Mouse (Mus musculus): ENCODE data around the gene L3mbtl3. TPM values are rescaled to one million over a fixed set of nuclear protein-coding genes. Genes with fewer than 3 reads are reported as not detected.

The L3mbtl3 gene
- total RNA-seq (2021) = 10 to 100 TPM; 29.0 to 31.9 TPM
- long read RNA-seq, experiment 1, full-length matches to known transcripts = 4 of 18 reads
- long read RNA-seq, experiment 1, partial matches to known transcripts = 3 of 18 reads
- long read RNA-seq, experiment 1, other reads (novel, unspliced or antisense) = 11 of 18 reads
- long read RNA-seq, experiment 2, full-length matches to known transcripts = 1 of 16 reads
- long read RNA-seq, experiment 2, partial matches to known transcripts = 5 of 16 reads
- long read RNA-seq, experiment 2, other reads (novel, unspliced or antisense) = 10 of 16 reads

DNA sequence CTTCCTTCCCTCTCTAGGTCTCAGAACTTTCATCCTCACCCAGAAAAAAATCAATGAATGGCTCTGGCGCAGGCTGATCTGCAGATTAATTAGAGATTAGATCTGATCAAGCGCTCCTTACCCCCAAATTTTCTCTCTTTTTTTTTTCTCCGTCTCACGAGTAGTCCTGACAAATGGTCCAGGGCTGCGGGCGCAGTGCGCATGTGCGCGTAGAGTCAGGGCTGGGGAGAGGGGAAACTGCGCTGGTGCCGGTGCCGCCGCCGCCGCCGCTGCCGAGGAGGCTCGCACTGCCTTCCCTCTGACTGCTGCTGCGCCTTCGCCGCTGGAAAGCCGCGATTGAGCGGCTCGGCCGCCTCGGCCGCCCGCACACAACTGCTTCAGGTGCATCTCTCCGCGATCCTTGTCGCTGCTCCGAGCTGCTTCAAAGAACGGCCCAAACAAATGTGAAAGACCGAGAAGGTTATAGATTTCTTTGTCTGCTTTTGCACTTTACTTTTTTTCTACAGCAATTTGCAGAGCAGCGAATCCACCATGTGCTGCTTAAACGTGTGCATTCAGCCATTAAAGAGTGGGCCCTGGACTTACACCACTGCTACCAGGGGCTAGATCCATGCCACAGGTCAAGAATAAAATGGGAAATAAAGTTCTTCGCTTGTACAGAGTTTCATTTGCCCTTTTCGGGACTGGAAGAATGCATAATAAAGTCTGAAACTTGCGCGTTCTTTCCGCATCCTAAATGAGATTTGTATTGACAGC, at the start of gene L3mbtl3:
Gene L3mbtl3, minus strand, starts transcription at position 182 of the 756 bp plus-strand sequence.
- peak; percentile 80 to 90 for DNase-seq (ENCODE audit: low spot score in 2 of 2)
- intact Hi-C loops (cut with DNase I) = loop anchor here (2.0 to 10.0 kb wide), 2 partner anchors 379 to 515 kb away; partner anchors contain the start of gene Arhgap18

DNA sequence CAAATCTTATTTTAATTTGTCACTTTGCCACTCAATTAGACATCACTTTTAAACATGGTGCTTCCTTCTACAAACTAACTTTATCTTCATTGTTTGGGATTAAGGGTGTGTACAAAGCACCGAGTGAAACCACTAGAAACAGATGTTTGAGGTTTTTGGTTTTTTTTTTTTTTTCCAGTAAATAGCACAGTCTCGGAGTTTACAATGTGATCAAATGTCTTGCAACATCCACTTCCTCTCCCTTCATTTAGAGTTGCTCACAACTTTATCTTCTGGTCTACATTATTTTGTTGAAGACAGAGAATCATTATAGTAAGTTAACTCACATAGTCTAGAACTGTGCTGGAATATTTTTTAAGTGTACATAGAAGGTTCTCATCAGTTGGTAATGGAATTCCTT, 45.4 kb upstream of the L3mbtl3 start:
- no peak for DNase-seq (ENCODE audit: low spot score in 2 of 2)
- intact Hi-C loops (cut with DNase I) = no loop called here

DNA sequence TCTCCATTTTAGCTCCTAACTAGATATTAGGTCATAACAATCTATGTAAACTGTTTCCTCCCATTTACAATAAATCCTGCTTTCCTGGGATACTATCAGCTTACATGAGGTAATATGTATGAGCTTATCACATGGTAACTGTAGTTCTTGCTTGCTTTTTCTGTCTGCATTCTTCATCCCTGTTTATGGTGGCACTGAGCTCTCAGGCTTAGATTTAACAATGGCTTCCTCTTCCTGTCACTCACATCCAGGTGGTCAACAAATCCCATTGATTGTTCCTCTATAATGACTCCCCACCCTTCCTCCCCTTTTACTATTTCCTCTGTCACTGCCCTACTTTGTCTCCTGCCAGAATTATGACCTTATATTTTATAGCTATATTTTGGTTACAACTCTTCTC, 12.9 kb upstream of the L3mbtl3 start:
- no peak for DNase-seq (ENCODE audit: low spot score in 2 of 2)
- intact Hi-C loops (cut with DNase I) = no loop called here

DNA sequence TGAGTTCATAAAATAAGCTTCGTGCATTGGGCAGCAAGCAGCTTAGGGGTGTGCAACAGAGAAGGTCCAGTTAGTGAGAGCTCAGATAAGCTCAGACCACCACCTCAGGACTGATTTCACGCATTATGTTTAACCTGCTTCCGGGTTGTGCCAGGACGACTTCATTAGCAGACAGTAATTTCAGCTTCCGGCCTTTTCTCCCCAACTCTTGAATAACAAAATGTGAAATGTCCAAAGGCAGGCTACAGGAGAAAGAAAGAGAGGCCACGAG, 1.5 kb upstream of the L3mbtl3 start:
- no peak for DNase-seq (ENCODE audit: low spot score in 2 of 2)
- intact Hi-C loops (cut with DNase I) = loop anchor here (10.0 kb wide), 1 partner anchor 378 kb away; the partner anchor contains the start of gene Arhgap18

DNA sequence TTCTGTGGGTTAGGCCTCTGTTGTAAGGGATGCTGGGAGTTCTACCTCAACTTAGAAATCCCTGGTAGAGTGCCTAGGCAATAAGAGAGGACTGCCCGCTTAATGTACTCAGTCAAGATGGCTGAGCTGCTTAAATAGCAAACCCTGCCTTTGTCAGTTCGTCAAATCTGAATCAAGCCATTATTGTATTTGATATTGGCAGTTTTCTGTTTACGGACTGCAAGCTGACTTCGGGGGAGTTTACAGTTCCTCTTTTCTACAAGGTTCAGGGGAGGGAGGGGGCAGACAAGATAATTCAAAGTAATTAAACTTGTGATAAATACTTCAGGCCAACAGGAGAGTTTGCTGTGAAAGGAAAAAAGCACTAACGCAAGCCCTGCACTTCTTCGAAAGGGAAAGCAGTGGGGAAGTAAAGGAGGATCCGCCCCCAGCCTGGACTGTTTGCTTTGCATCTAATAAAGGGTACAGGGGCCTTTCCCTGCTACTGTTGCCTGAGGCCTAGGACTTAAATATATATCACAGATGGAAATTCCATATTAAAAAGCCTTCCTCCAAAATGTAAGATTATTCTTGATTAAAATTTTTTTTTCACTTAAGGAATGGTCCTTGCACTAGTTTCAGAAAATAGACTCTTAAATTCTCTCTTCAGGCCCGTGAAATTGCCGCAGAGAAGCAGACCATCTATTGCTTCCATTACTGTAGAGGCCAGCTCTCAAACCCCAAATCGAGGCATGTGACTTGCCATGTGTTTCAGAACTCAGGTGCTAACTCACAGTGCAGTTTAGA, 968 bp upstream of the L3mbtl3 start:
- DNase-seq (ENCODE audit: low spot score in 2 of 2) = no peak
- intact Hi-C loops (cut with DNase I) = loop anchor here (10.0 kb wide), 1 partner anchor 378 kb away; the partner anchor contains the start of gene Arhgap18

DNA sequence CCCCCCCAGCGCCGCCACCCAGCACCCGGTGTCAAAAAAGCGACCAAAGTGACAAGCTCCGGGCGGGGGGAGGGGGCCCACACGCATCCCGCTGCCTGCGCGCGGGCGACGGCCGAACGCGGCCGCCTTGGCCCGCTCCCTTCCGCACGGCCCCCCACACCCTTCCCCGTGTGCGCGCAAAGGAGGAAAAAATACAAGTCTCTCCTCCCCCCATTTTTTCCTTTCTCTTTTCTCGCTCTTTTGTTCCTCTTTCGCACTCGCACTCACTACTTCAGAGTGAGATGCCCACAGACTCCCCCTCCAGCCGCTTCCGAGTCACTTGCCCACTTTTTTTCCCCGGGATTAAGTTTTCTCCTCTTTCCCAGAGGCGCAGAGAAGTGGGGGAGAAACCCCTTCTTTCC, 420 bp downstream of the L3mbtl3 start:
- intact Hi-C loops (cut with DNase I) = loop anchor here (2.0 to 10.0 kb wide), 2 partner anchors 379 to 515 kb away; partner anchors contain the start of gene Arhgap18
- no peak for DNase-seq (ENCODE audit: low spot score in 2 of 2)

DNA sequence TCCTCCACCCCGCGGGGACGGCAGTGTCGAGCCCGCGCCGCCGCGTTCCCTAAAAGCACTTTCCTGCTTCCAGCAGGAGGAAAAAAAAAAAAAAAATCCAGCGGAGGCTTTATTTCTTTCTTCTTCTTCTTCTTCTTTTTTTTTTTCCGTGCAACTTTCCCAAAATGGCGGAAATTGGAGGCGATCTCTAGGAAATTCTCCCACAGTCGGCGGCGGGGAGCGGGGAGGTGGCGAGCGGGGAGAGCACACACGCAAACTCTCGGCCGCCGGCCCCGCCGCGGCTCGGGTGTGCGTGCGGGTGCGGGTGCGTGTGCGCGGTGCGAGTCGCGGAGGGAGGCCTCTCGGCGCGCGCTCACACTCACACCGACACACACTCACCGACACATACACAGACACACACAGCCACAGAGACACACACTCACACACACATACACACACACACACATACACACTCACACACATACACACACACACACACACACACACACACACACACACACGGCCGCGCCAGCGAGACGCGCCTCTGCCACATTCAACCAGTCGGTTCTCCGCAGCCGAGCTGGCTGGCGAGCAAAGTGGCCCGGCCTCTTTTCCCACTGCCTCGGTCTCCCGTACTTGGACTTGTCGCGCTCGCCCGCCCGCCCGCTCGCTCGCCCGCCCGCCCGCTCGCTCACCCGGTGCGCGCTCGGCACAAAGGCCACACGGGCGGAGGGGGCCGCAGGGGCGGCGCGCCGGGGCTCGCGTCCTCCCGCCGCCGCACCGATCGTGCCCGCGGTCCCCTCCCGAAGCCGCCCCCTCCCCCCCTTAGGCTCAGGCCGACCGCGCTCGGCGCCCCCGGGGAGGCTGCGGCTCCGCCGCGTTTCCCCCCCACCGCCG, 1.1 kb downstream of the L3mbtl3 start:
- DNase-seq (ENCODE audit: low spot score in 2 of 2) = peak; percentile 57 to 62
- intact Hi-C loops (cut with DNase I) = loop anchor here (2.0 to 10.0 kb wide), 6 partner anchors 118 to 623 kb away; partner anchors contain the start of gene Arhgap18

DNA sequence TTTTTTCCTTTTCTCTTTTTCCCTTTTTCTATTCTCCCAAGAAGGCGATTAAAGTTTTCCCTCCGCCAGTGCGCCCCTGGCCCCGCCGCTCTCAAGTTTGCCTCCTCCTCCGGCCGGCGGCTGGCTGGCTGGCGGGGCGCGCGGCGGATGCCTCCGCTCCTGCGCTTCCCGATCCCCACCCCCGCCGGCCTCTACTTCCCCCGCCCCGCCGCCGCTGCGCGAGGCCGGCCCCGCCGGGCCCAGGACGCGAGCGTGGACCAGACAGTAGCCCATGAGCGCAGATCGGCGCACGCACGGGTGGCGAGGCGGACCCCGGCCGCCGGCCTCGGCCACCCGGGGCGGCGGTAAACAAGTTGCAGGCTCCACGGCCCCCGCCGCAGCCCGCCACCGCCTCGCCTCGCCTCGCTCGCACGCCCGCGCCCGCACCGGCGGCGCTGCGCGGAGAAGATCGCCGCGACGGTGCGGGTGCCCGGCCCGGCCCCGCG, 1.8 kb downstream of the L3mbtl3 start:
- DNase-seq (ENCODE audit: low spot score in 2 of 2) = peak; percentile 22 to 43
- intact Hi-C loops (cut with DNase I) = loop anchor here (2.0 to 10.0 kb wide), 6 partner anchors 118 to 623 kb away; partner anchors contain the start of gene Arhgap18

DNA sequence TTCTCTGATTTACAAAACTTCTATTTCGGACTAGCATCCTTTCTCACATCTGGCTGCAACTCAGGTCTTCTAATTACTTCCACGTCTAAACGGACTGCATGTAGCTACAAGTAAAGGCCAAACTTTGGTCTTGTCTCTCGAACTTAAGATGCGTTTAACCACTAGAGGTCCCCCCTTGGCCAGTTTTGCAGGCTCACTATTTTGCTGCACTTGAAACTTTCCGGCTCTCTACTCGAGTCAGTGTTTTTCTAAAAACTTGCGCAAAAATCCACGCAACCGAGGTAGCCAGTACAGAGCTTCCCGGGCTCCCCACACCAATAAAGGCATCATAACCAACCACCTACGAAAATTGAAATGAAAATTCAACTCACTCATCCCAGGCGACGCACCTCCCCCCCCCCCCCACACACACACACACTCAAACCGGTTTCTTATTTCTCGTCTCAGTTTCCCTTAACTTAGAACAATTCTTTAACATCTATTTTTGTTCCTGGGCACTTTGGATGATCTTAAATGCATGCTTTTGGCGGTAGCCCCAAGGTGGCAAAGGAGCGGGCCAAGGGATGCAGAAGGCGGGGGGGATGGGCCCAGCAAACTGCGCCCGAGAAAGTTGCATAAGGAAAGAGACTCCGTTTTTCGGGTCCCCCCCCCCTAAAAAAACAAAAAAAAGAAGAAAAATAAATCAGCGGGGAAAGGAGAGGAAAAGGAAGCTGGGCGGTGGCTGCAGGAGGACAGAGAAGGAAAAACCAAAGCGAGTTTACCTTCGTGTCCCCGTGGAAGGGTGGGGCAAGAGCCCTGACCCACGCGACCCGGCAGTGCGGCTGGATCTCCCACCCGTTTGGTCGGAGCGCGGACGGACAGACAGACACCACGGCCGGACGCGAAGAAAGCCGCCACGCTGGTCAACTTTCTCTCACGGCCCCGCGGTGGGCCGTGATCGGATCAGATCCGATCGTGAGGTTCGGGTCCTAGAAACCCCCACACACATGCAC, 2.5 kb downstream of the L3mbtl3 start:
- peak; percentile 89 to 91 for DNase-seq (ENCODE audit: low spot score in 2 of 2)
- intact Hi-C loops (cut with DNase I) = loop anchor here (5.0 to 10.0 kb wide), 5 partner anchors 119 to 624 kb away; partner anchors contain the start of gene Arhgap18

DNA sequence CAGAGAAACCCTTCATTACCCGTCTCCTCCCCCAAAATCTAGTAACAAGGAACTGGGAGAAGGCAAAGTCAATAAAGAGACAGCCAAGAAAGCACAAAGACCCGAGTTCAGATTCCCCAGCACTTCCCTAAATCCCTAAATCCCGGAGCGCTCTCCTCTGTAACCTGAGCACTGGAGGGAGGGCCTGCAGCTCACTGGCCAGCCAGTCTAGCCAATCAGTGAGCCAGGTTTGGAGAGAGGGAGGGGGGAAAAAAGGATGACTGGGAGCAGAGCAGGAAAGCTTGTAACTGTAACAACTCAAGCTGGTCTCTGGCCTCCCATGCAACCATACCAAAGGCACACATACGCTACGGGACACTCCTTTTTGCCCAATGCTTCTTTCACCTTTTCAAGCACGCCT, 4.4 kb downstream of the L3mbtl3 start:
- DNase-seq (ENCODE audit: low spot score in 2 of 2) = no peak
- intact Hi-C loops (cut with DNase I) = loop anchor here (5.0 to 10.0 kb wide), 5 partner anchors 121 to 626 kb away; partner anchors contain the start of gene Arhgap18

DNA sequence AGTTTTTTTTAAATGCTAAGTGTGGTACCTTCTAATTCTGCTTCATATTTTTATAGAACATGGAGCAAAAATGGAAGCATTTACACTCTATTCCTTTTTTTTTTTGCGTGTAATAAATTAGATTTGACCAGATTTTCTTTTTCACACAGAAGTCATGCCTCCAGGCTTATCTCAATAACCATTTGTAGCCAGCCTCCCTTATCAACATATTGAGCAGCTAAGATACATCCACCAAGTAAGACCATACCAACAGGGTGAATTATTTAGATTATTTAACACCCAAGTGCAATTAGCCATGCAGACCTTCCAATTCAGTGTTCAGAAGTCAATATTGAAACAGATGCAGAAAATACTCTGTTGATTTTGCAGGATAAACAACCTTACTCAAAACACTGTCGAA, 10.8 kb downstream of the L3mbtl3 start:
- intact Hi-C loops (cut with DNase I) = no loop called here
- no peak for DNase-seq (ENCODE audit: low spot score in 2 of 2)

DNA sequence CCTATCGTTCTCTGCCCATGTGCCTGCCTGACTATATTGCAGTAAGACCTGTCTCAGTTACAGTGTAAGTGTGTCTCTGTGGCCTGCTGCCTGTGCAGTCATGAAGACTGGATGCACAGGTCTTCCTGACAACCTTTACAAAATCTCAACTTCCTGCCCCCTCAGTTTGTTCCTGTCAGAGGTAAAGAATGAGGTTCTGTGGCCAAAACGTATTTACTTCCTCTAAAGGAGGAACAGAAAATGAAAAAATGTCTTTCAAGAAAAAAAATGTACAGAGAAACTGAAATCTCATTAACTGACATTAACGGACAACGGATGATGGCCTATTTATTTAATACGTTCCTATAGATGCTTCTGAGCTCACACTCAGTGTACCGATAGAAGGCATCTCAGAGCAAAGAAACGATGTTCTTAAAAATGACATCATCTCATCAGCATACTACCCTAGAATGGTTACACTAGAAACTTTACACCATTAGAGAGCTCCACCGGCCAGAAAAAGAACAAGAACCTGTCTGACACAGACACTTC, 11.4 kb downstream of the L3mbtl3 start:
- intact Hi-C loops (cut with DNase I) = no loop called here
- DNase-seq (ENCODE audit: low spot score in 2 of 2) = no peak

DNA sequence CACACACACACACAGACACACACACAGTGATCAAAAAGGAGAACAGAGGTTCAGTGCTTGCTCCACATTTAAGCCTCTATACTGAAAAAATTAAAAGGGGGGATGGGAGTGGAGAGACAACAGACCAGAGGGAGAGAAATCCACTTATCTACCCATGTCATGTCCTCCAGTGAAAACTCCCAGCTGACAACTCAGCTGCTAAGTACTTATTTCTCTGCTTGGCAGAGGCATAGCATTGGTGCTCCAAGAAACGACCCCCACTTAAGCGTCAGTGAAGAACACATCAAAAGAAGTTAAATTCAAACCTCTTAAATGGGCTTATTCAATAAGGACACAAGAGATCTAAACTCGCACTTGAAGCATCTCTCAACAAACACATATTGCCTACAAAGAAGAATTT, 12.2 kb downstream of the L3mbtl3 start:
- DNase-seq (ENCODE audit: low spot score in 2 of 2) = no peak
- intact Hi-C loops (cut with DNase I) = no loop called here

DNA sequence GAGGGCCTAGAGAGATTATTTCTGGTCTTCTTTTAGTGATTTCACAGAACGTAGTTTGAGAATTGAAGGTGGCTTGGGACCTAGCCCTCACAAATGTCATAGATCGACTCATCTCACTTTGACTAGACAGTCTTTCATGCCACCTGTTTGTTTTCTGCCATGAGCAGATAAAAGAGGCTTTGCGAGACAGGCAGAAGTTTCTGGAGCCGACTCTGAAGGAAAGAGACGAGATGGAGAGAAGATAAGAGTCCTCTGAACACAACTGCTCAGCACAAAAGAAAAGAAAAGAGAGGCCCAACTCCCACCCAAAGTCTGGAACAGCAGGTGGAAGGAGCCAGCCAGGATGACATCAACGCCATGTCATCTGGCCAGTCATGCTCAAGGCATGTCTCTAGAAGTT, 17.0 kb downstream of the L3mbtl3 start:
- intact Hi-C loops (cut with DNase I) = no loop called here
- no peak for DNase-seq (ENCODE audit: low spot score in 2 of 2)

DNA sequence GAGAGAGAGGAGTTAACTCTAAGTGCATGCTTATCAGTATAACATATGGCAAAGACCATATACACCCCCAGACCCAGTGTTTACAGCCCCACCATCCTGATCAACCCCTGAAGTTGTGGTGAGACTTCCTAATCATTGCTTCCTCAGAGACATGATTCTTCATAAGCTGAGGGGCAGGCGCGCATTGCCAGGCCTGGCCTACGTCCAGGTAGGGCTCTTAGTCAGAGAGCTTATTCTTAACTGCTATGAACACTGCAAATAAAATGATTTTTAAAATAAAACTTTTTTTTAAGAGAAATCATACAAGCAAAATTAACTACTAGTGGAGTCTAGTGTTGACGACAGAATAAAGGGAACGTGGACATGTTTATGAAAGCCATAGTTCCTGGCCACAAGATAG, 17.5 kb downstream of the L3mbtl3 start:
- intact Hi-C loops (cut with DNase I) = no loop called here

DNA sequence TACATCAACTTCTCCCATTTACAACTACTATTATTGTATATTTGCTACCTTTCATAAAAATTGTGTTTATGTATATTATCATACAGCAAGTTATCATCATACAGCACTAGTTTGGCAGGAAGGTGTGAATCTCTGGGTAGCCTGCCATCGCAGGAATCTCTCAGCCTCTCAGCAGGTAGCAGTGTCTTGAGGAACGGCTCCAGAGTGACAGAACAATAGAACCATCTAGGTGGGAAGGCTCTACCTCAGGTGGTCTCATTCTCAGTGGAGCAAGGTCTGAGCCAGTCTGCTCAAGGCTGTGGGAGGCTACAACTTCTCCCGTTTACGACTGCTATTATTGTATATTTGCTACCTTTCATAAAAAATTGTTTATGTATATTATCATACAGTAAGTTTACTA, 22.0 kb downstream of the L3mbtl3 start:
- no peak for DNase-seq (ENCODE audit: low spot score in 2 of 2)
- intact Hi-C loops (cut with DNase I) = no loop called here

More for the DNA sequence above, 17.5 kb downstream of the L3mbtl3 start:
- peak in 1 of 2 experiments; percentile 41 for DNase-seq (ENCODE audit: low spot score in 2 of 2)

DNA sequence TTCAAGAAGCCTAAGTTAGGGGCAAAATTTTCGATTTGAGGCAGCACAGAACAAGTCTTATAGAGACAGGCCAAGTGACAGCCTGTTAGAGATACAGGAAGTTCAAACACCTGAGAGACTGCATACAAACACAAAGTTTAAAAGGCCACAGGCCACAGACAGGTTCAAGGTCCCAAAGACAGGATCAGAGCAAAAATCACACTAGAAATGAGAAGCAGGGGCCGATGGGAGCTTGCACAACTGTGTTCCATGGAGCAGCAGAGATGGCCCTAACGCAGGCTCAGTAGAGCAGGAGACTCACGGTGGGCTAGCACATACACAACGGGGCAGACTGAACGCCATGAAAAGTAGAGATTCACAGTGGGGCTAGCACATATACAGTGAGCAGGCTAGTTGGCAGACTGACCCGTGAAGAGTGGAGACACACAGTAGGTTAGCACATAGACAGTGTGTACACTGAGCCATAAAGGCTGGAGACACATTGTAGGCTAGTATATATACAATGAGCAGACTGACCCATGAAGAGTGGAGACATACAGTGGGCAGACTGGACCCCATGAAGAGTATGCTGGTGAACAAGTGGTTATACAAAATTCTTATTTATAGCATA, 24.5 kb downstream of the L3mbtl3 start:
- intact Hi-C loops (cut with DNase I) = no loop called here
- no peak for DNase-seq (ENCODE audit: low spot score in 2 of 2)
